Mouse (Mus musculus) kidney, adult 9 months (tissue): ENCODE data around the gene Ap1s3.
A peak's percentile ranks its signal among the peaks of the same experiment; 100 is the strongest.

Experiments
- DNase-seq: peaks from one replicate; pipeline ENCODE4 v3.0.0; 2022

Gene Ap1s3

DNA sequence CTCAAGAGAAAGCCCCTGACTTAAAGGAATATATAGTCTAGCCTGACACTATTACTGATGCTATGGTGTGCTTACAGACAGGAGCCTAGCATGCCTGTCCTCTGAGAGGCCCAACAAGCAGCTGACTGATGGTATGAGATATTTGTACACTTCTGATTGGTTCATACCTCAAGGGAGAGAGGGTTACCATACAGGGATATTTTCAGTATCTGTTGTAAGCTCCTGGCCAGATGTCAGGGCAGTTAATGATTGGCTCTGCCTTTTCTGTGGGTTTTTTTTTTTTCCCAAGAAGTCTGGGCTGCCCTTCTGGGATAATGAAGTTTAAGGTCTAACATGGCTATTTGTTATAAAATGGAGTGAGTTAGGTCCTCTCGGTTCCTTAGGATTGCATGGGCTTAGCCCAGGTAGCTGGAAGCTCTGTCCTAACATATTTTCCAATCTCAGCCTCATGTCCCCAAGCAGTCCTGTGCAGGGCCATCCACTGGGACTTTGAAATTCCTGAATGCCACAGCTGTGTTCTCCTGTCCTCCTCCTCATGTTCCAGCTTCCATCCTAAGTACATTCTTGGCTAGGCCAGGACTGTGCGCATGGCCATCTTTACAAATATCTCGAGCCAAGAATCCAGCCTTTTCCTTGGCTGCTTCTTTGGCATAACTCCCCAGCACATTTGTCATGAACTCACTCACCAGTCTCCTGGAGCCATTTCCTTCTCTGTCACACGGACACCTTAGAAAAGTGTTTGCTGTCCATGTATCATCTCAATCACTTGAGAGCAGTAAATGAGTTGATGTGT is 81.6 kb downstream of the Ap1s3 start:
- peak; percentile 60 for DNase-seq

DNA sequence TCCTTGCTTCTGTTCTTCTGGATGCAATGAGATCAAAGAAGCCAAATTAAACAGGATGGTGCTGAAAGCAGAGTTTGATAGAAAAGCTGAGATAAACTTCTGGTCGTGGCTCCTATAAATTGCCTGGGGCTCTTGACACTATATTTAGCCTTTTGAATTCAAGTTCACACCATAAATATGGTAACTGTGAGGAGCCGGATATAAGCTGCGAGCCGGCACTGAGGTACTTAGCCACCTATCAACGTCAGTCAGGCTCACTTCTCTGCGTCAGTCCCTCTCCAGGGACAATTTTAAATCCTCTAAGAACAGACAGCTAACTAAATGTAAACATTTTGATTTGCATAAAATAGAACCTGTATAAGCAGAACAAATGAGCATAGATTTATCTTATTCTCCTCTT is 82.3 kb downstream of the Ap1s3 start:
- no peak for DNase-seq

DNA sequence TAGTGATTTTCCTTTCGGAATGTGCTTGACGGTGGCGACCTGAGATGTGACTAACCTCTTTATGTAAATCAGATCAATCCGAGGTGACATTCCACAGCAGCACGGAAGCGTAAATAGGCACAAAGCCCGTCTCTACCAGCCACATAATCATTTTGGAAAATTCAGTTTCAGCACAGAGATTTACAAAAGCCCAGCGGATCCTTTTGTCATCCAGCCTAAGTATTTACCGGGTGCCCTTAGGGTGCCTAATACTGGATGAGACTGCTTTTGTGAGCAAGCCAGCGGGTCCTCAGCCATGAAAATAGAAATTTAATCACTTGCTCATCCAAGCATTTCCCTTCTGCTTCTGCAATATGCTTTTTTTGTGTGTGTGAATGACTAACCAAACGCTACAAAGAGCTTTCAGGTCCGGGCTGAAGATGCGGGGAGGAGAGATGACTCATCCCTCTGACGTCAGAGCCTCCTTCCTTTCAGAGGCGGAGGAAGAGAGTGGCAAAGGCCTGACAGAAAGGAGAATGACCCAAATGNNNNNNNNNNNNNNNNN is 90.6 kb downstream of the Ap1s3 start:
- DNase-seq: peak; percentile 45

DNA sequence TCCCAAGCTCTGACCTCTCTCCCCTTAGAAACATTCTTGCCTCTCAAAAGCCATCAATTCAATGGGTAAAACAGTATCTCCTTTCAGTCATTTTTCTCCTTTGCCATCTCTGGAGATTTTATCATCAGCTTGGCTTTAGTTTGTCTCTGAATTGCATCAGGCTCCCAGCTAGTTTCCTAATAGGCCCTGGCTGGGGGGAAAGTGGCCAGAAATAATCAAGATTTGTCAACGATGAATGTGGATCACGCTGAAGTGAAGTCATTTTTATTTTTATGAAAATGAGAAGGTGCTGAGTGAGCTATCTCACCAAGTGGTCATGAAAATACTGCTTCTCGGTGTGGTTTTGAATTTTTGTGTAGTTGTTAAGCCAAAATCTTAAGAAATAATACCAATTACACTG is 94.4 kb downstream of the Ap1s3 start:
- DNase-seq: no peak

DNA sequence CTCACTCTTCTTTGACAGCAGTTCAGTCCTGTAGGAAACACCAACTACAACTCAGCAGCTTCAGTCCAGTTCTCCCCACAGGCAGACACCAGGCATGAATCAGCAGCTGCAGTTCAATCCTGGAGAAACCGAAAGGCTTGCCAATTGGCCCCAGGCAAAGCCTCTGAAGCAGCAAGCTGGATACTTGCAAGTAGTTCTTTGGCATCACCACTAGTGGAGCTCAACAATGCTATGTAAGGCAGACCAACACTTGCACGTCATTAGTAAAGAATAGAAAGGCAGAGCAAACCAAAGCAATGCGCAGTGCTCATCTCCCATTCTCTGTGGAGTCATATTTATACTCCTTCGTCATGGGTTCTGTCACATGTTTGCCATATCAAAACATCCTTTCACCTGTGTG is 99.9 kb downstream of the Ap1s3 start:
- DNase-seq: no peak

DNA sequence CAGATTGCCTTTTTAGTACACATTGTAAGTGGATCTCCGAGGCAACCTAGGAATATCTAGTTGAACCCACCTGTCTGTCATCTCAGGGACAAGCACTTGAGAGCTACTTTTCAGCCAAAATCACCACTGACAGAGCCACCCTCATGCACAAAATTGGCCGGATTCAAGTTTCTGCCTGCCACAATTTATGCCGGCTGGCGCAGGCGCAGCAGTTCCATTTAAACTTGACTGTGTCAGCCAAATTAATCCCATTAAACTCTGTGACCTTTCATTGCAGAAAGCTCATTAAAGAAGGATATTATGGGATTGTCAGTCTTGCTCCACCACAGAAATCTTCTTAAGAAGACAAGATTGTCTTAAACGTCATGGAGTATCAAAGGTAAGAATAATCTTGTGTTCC is 100.6 kb downstream of the Ap1s3 start:
- DNase-seq: no peak

DNA sequence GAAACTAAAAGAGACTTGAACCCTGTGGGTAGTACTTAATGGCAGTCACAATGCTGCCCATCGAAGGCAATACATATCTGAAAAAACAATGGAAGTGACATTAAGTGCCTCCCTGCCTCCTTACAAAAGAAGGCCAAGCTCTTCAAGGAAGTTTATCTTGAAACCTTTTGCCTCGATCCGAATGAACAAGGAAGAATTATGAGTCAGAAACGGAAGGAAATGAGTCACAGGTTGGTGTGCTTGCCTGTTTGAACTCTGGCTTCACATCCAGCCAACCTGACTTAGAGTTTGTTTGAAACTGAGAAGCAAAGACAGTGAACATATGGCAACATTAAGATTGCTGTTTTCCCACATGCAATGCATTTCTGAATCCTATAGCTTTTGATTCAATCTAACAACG is 110.6 kb downstream of the Ap1s3 start:
- DNase-seq: peak; percentile 11
